Mouse (Mus musculus): ENCODE data around the gene Lpp.

- no peak for TF ChIP-seq POLR2A (IDR thresholded peaks at IDR 0.05; ENCODE audit: control insufficient read depth, extremely low read depth, insufficient read depth, low read length, poor library complexity)
- TF ChIP-seq CTCF (IDR thresholded peaks at IDR 0.05; ENCODE audit: borderline replicate concordance, control insufficient read depth, extremely low read depth, insufficient read depth, low read length, poor library complexity): no peak
Observed at GRCm38 (mm10) chr16:24960901-24961806, 567.8 kb downstream of the Lpp start.

All from thymus, adult 2 months (tissue).